Mouse (Mus musculus) liver, embryonic 16.5 days (tissue): Measurements from ENCODE around the gene Eya3. TPM values are rescaled to one million over a fixed set of nuclear protein-coding genes. Genes with fewer than 3 reads are reported as not detected.

Experiments used
- ATAC-seq: fragments of 200-750 bp; cut with Nextera tagmentation; 2 replicates; pipeline ENCODE4 v1.8.0; 2017; ENCODE audit warnings: low read depth, mild to moderate bottlenecking, moderate number of reproducible peaks, moderate library complexity
- H3K27ac ChIP-seq: fragments of 300-500 bp; sonication (generic); 2 replicates; pipeline ENCODE4 v1.5.1; 2014; ENCODE audit warnings: mild to moderate bottlenecking, low read length
- H3K27me3 ChIP-seq: fragments of 300-500 bp; sonication (generic); 2 replicates; pipeline ENCODE4 v1.6.1; 2014; ENCODE audit warnings: low read depth, low read length, mixed read lengths; ENCODE audit not compliant: control insufficient read depth, insufficient read depth
- H3K36me3 ChIP-seq: fragments of 300-500 bp; sonication (generic); 2 replicates; pipeline ENCODE4 v1.6.1; 2014; ENCODE audit warnings: mild to moderate bottlenecking; ENCODE audit not compliant: control insufficient read depth, insufficient read depth
- H3K4me1 ChIP-seq: fragments of 300-500 bp; sonication (generic); 2 replicates; pipeline ENCODE4 v1.6.1; 2014; ENCODE audit warnings: low read depth, low read length, mixed read lengths; ENCODE audit not compliant: control insufficient read depth
- H3K4me2 ChIP-seq: fragments of 300-500 bp; sonication (generic); 2 replicates; pipeline ENCODE4 v1.6.1; 2014; ENCODE audit warnings: low read depth, low read length, mixed read lengths
- H3K4me3 ChIP-seq: fragments of 300-500 bp; sonication (generic); 2 replicates; pipeline ENCODE4 v1.5.1; 2014; ENCODE audit warnings: low read depth, mild to moderate bottlenecking, low read length
- H3K9ac ChIP-seq: fragments of 300-500 bp; sonication (generic); 2 replicates; pipeline ENCODE4 v1.6.1; 2014; ENCODE audit warnings: low read depth, low read length
- H3K9me3 ChIP-seq: fragments of 300-500 bp; sonication (generic); replicated peaks from 2 replicates; pipeline ENCODE4 v1.6.1; 2016; ENCODE audit warnings: low read length; ENCODE audit not compliant: control insufficient read depth
- WGBS: fragments of 180-500 bp; shearing (Covaris S2); extraction: QIAGEN DNeasy Blood & Tissue Kit; methylation state at CpG from one replicate; pipeline ENCODE4 v1.1.7; 2014; ENCODE audit not compliant: insufficient replicate concordance; 5-methylcytosine and 5-hydroxymethylcytosine counted together
- polyA plus RNA-seq: library from polyadenylated mRNA; unstranded; fragments of >200 nt; fragmentation: Nextera tagmentation; extraction: Ambion mirVana; gene quantifications from 2 replicates; pipeline ENCODE4 v1.2.1, GENCODE M21; 2015

Eya3 gene
- polyA plus RNA-seq, 1 experiment from 2014 or later, result 14.5 TPM

- H3K27me3 ChIP-seq, result no peaks in the 10 kb centered on the region
- peak; percentile 96 for ATAC-seq
- H3K9me3 ChIP-seq, result no peaks in the 10 kb centered on the region
- H3K4me2 ChIP-seq, result peak overlapping the region; percentile 44
- WGBS, result 26% methylated on average over 5 of the region's 5 CpGs
- H3K4me1 ChIP-seq, result peaks cover 23% of the 10 kb centered on the region
- H3K9ac ChIP-seq, result peak overlapping the region; percentile 43
- 0 out of 2 replicates have a peak overlapping the region, but pooled peaks have one; percentile 3 for H3K4me3 ChIP-seq
- no peaks in the 10 kb centered on the region for H3K36me3 ChIP-seq
- H3K27ac ChIP-seq, result peak overlapping the region; percentile 89
These were observed 14.6 kb upstream of the Eya3 start for GRCm38 (mm10) chr4:132624034-132624657.

DNA sequence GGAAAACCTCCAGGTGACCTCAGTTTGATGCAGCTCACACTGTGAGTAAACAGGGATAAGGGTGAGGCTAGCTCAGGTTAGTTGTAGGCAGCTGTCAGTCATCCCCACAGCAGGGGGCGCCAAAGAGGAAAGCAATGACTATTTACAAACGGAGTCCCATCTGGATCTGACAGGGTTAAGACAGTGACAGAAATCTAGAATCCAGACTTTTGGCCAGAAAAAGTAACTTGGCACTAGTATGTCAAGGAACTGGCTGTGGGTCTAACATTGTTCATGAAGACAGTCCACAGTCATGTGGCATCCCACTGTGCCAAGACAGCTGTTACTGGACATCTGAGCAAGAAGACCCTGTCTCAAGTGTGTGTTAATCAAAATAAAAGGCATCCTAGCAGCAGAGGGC, 10.0 kb upstream of the Eya3 start:
- Histone ChIP-seq H3K9me3 (no peaks in the 10 kb centered on the region), H3K27me3 (no peaks in the 10 kb centered on the region), H3K9ac (no peak overlapping the region), H3K4me2 (no peak overlapping the region), H3K4me1 (peaks cover 15% of the 10 kb centered on the region), H3K36me3 (no peaks in the 10 kb centered on the region), H3K4me3 (no peak overlapping the region), H3K27ac (no peak overlapping the region)
- no peak; the same call in 1 of the 2 replicates for ATAC-seq
- 8% methylated on average over 2 of the region's 2 CpGs for WGBS

- WGBS, result 85% methylated on average over 2 of the region's 2 CpGs
- peaks cover 11% of the 10 kb centered on the region for H3K4me1 ChIP-seq
- no peak overlapping the region for H3K4me3 ChIP-seq
- ATAC-seq, result no peak
- no peaks in the 10 kb centered on the region for H3K9me3 ChIP-seq
- no peaks in the 10 kb centered on the region for H3K36me3 ChIP-seq
- H3K27ac ChIP-seq, result no peak overlapping the region
- H3K9ac ChIP-seq, result no peak overlapping the region
- H3K27me3 ChIP-seq, result no peaks in the 10 kb centered on the region
- H3K4me2 ChIP-seq, result no peak overlapping the region
These were observed 2.8 kb upstream of the Eya3 start for GRCm38 (mm10) chr4:132635971-132636370.

GRCm38 (mm10) chr4:132636554-132636953, 2.2 kb upstream of the Eya3 start:
- H3K9me3 ChIP-seq, result no peaks in the 10 kb centered on the region
- H3K4me2 ChIP-seq, result no peak overlapping the region
- WGBS, result 29% methylated on average over 4 of the region's 4 CpGs
- no peaks in the 10 kb centered on the region for H3K36me3 ChIP-seq
- H3K9ac ChIP-seq, result no peak overlapping the region
- H3K4me3 ChIP-seq, result no peak overlapping the region
- no peaks in the 10 kb centered on the region for H3K27me3 ChIP-seq
- H3K4me1 ChIP-seq, result peaks cover 11% of the 10 kb centered on the region
- no peak for ATAC-seq
- H3K27ac ChIP-seq, result no peak overlapping the region

DNA sequence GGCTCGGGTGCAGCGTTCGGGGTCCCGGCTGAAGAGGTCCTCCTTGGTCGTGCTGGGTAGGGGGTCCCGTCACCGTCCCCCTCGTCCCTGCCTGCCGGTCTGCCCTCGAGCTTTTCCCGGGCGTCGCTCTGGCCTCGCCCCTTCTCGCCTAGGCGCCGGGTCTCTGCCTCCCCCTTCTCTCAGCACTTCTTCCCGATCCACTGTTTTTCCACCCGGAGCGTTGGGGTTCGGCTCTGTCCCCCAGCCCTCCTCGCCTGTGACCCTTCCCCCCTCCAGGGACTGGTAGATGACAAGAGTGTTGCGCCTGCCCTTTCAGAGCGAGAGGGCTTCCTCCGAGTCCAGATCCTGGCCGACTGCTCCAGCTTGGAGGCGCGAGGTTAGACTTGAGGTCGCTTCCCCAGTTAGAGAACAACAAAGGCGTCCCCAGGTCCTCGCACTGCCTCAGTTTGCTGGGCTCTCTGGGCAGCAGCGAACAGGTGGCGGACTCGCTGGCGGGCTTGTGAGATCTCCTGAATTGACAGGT, 465 bp downstream of the Eya3 start:
- Histone ChIP-seq H3K27me3 (no peaks in the 10 kb centered on the region), H3K9me3 (no peaks in the 10 kb centered on the region), H3K27ac (peak overlapping the region; percentile 80), H3K9ac (peak overlapping the region; percentile 80), H3K36me3 (no peaks in the 10 kb centered on the region), H3K4me3 (peak overlapping the region; percentile 74), H3K4me2 (peak overlapping the region; percentile 87), H3K4me1 (peaks cover 11% of the 10 kb centered on the region)
- WGBS, result under 1% methylated on average over 35 of the region's 35 CpGs
- ATAC-seq, result peak; percentile 26

- Histone ChIP-seq H3K36me3 (no peaks in the 10 kb centered on the region), H3K9ac (no peak overlapping the region), H3K4me2 (no peak overlapping the region), H3K4me3 (no peak overlapping the region), H3K27me3 (no peaks in the 10 kb centered on the region), H3K27ac (no peak overlapping the region), H3K9me3 (no peaks in the 10 kb centered on the region), H3K4me1 (no peaks in the 10 kb centered on the region; the same call in 1 of the 2 replicates)
- ATAC-seq, result no peak
- WGBS, result 68% methylated on average over 7 of the region's 7 CpGs
These were observed 8.7 kb downstream of the Eya3 start for GRCm38 (mm10) chr4:132647439-132647838.

GRCm38 (mm10) chr4:132649271-132649999, 10.6 kb downstream of the Eya3 start:
- no peaks in the 10 kb centered on the region for H3K36me3 ChIP-seq
- H3K4me2 ChIP-seq, result no peak overlapping the region
- no peak for ATAC-seq
- H3K27ac ChIP-seq, result no peak overlapping the region
- no peaks in the 10 kb centered on the region for H3K9me3 ChIP-seq
- peaks cover 4% of the 10 kb centered on the region for H3K4me1 ChIP-seq
- H3K27me3 ChIP-seq, result no peaks in the 10 kb centered on the region
- H3K9ac ChIP-seq, result no peak overlapping the region
- 78% methylated on average over 6 of the region's 6 CpGs for WGBS
- no peak overlapping the region for H3K4me3 ChIP-seq

GRCm38 (mm10) chr4:132652842-132653241, 14.1 kb downstream of the Eya3 start:
- H3K9me3 ChIP-seq, result no peaks in the 10 kb centered on the region
- H3K4me2 ChIP-seq, result no peak overlapping the region
- no peak overlapping the region for H3K9ac ChIP-seq
- no peaks in the 10 kb centered on the region for H3K27me3 ChIP-seq
- ATAC-seq, result peak; percentile 39; the same call in 1 of the 2 replicates
- no peak overlapping the region for H3K27ac ChIP-seq
- H3K4me3 ChIP-seq, result no peak overlapping the region
- peaks cover 4% of the 10 kb centered on the region for H3K4me1 ChIP-seq
- WGBS, result 17% methylated on average over 4 of the region's 4 CpGs
- H3K36me3 ChIP-seq, result no peaks in the 10 kb centered on the region

GRCm38 (mm10) chr4:132653799-132654198, 15.0 kb downstream of the Eya3 start:
- Histone ChIP-seq H3K27me3 (no peaks in the 10 kb centered on the region), H3K9ac (no peak overlapping the region), H3K9me3 (no peaks in the 10 kb centered on the region), H3K4me2 (no peak overlapping the region), H3K4me3 (no peak overlapping the region), H3K36me3 (no peaks in the 10 kb centered on the region), H3K4me1 (peaks cover 4% of the 10 kb centered on the region), H3K27ac (no peak overlapping the region)
- no peak for ATAC-seq
- WGBS, result 74% methylated on average over 3 of the region's 3 CpGs
